Mouse (Mus musculus) liver, postnatal 0 days (tissue): ENCODE data around the gene U2surp. TPM values are rescaled to one million over a fixed set of nuclear protein-coding genes. Genes with fewer than 3 reads are reported as not detected.
"Not testable (repeated sequence)": the region's sequence is repeated elsewhere in the genome, so short reads cannot be mapped to it uniquely, and the experiment has no call there.

Experiments used
- ATAC-seq: fragments of 200-750 bp; cut with Nextera tagmentation; 2 replicates; pipeline ENCODE4 v1.8.0; 2017; ENCODE audit warnings: mild to moderate bottlenecking, moderate library complexity
- DNase-seq: peaks from one replicate; pipeline ENCODE4 v3.0.0-alpha.2; 2016
- H3K27ac ChIP-seq: fragments of 300-500 bp; sonication (generic); 2 replicates; pipeline ENCODE4 v1.5.1; 2014; ENCODE audit warnings: antibody characterized with exemption, moderate library complexity, mild to moderate bottlenecking, low read depth
- H3K27me3 ChIP-seq: fragments of 300-500 bp; sonication (generic); 2 replicates; pipeline ENCODE4 v1.6.1; 2014; ENCODE audit warnings: low read length, control low read depth, mixed read lengths; ENCODE audit not compliant: insufficient read depth
- H3K36me3 ChIP-seq: fragments of 300-500 bp; sonication (generic); replicated peaks from 2 replicates; pipeline ENCODE4 v1.6.1; 2014; ENCODE audit warnings: mild to moderate bottlenecking, control low read depth, low read length, moderate library complexity, mixed read lengths; ENCODE audit not compliant: insufficient read depth
- H3K4me1 ChIP-seq: fragments of 300-500 bp; sonication (generic); 2 replicates; pipeline ENCODE4 v1.6.1; 2014; ENCODE audit warnings: antibody characterized with exemption, mild to moderate bottlenecking, control low read depth; ENCODE audit not compliant: insufficient read depth
- H3K4me2 ChIP-seq: fragments of 300-500 bp; sonication (generic); 2 replicates; pipeline ENCODE4 v1.6.1; 2014; ENCODE audit warnings: low read depth, mild to moderate bottlenecking, low read length, moderate library complexity, mixed read lengths
- H3K4me3 ChIP-seq: fragments of 300-500 bp; sonication (generic); 2 replicates; pipeline ENCODE4 v1.5.1; 2014; ENCODE audit warnings: low read depth, low read length
- H3K9ac ChIP-seq: fragments of 300-500 bp; sonication (generic); replicated peaks from 2 replicates; pipeline ENCODE4 v1.6.1; 2014; ENCODE audit warnings: mild to moderate bottlenecking, moderate library complexity
- H3K9me3 ChIP-seq: fragments of 300-500 bp; sonication (generic); 2 replicates; pipeline ENCODE4 v1.6.1; 2016; ENCODE audit warnings: mild to moderate bottlenecking, control low read depth, low read length, mixed read lengths
- CTCF ChIP-seq: sonication (generic); IDR thresholded peaks from 2 replicates; pipeline ENCODE4 v1.5.1; 2016; ENCODE audit warnings: antibody characterized with exemption, low read depth
- EP300 ChIP-seq: IDR thresholded peaks from 2 replicates; pipeline ENCODE4 v1.6.1; 2016; ENCODE audit warnings: antibody characterized with exemption, low read depth, mild to moderate bottlenecking
- WGBS: fragments of 180-500 bp; shearing (Covaris S2); extraction: QIAGEN DNeasy Blood & Tissue Kit; methylation state at CpG from one replicate; pipeline ENCODE4 v1.1.7; 2014; ENCODE audit not compliant: insufficient replicate concordance; 5-methylcytosine and 5-hydroxymethylcytosine counted together
- polyA plus RNA-seq: library from polyadenylated mRNA; unstranded; fragments of >200 nt; fragmentation: Nextera tagmentation; extraction: Ambion mirVana; gene quantifications from 2 replicates; pipeline ENCODE4 v1.2.1, GENCODE M21; 2015

The U2surp gene
- polyA plus RNA-seq, 1 experiment from 2014 or later: 60.9 TPM

DNA sequence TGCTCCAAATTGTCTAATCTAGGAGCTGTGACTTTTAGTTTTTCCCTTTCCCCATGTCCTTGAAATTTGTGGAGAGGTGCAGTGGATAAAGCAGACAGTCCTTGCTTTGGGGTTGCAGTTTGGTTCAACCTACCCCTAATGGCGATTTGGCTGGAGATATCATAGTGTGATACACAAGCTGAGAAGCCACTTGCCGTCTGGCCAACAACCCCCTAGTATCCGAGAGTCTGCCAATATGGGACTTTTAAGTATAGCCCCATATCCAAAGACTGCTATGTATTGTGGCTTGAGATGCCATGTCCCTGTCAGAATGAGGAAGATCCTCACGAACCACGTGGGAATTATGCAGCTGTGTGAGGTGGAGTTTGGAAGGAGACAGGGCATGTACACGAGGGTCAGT, 13.6 kb upstream of the U2surp start:
- Histone ChIP-seq H3K27ac (no peak overlapping the region), H3K9ac (no peak overlapping the region), H3K9me3 (no peaks in the 10 kb centered on the region), H3K4me1 (no peaks in the 10 kb centered on the region), H3K4me3 (no peak overlapping the region), H3K4me2 (no peak overlapping the region), H3K36me3 (no peaks in the 10 kb centered on the region), H3K27me3 (no peaks in the 10 kb centered on the region)
- TF ChIP-seq EP300 (no peak), CTCF (no peak)
- WGBS: 72% methylated on average over 6 of the region's 6 CpGs
- ATAC-seq (no peak), DNase-seq (no peak)

DNA sequence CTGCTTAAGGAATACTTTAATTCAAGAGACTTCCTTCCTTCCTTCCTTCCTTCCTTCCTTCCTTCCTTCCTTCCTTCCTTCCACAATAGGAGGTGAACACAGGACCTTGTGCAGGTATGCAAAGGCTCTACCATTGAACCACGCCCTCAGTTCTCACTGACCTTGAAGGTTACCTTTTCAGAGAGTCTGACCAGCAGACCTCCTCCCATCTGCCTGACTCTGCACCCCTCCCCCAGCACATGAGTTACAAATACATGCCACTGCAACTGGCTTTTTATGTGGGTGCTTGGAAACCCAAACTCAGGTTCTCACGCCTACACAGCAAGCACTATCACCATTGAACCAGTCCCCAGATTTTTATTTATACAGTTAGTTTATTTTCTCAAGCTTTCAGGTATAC, 10.8 kb upstream of the U2surp start:
- no peak overlapping the region for H3K4me3 ChIP-seq
- no peak overlapping the region for H3K27ac ChIP-seq
- H3K27me3 ChIP-seq: no peaks in the 10 kb centered on the region
- no peak for ATAC-seq
- H3K4me2 ChIP-seq: no peak overlapping the region
- no peak for TF ChIP-seq CTCF
- WGBS: 77% methylated on average over 2 of the region's 2 CpGs
- H3K4me1 ChIP-seq: no peaks in the 10 kb centered on the region
- no peak overlapping the region for H3K9ac ChIP-seq
- no peaks in the 10 kb centered on the region for H3K36me3 ChIP-seq
- DNase-seq: no peak
- no peaks in the 10 kb centered on the region for H3K9me3 ChIP-seq

DNA sequence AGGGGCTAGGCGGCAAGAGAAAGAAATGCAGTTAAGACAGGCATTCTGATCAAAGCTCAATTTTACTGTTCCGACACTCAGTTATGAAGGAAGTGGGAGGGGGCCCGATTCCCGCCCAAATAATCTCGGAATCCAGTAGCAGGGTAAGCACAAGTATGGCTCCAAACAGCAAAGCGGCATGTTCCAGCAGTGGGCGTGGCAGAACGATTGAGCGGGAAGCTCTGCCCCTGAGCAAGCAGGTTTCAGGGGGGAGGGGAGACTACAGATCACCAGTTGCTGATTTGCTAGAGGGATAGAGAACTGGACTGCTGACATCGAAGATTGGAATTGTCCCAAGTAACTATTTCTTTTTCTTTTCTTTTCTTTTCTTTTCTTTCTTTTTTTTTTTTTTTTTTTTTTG, 9.8 kb upstream of the U2surp start:
- no peaks in the 10 kb centered on the region for H3K9me3 ChIP-seq
- no peak overlapping the region for H3K4me3 ChIP-seq
- H3K27me3 ChIP-seq: no peaks in the 10 kb centered on the region
- 46% methylated on average over 10 of the region's 10 CpGs for whole genome bisulfite sequencing
- H3K36me3 ChIP-seq: no peaks in the 10 kb centered on the region
- DNase-seq: peak; percentile 43
- no peak for TF ChIP-seq CTCF
- no peak for TF ChIP-seq EP300
- H3K27ac ChIP-seq: no peak overlapping the region
- no peak for ATAC-seq
- H3K9ac ChIP-seq: no peak overlapping the region
- H3K4me2 ChIP-seq: no peak overlapping the region
- no peaks in the 10 kb centered on the region for H3K4me1 ChIP-seq

DNA sequence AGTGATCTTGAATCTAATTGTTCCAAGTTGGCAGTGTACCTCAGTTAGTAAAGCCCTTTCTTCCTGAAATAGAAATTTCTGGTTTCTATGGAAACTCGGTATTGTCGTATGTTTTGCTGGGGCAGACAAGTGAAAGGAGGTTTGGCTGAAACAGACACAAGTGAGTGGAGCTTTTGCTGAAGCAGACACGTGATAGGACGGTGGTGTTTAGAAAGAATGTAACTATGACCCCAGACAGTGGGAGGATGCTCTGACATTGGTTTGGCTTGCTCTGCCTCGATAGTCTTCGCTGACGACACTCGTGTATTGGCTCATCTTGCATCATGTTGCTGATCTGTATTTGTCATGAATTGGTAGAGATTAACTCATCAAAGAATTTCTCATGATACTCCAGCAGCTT, 9.2 kb upstream of the U2surp start:
- DNase-seq (no peak), ATAC-seq (no peak)
- Histone ChIP-seq H3K4me3 (no peak overlapping the region), H3K36me3 (no peaks in the 10 kb centered on the region), H3K4me2 (no peak overlapping the region), H3K4me1 (no peaks in the 10 kb centered on the region), H3K9me3 (no peaks in the 10 kb centered on the region), H3K9ac (no peak overlapping the region), H3K27ac (no peak overlapping the region), H3K27me3 (no peaks in the 10 kb centered on the region)
- TF ChIP-seq EP300 (no peak), CTCF (no peak)
- WGBS: 81% methylated on average over 8 of the region's 8 CpGs

DNA sequence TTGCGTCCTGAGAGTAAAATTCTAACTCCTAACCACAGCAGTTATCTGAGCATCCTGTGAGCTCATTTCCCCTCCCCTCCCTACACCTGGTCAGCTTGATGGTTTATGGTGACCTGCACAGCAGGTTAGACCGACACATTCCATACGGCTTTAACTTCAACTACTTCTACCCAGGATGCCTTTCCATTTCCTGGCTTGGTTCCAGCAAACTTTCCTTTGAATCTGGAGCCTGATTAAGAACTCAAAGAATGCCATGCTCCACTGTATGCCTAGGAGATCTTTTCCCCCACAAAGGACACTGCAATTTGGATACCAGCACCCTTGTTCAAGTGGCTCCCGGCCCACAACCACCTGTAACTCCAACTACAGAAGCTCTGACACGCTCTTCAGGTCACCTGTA, 8.8 kb upstream of the U2surp start:
- Histone ChIP-seq H3K4me3 (no peak overlapping the region), H3K9me3 (no peaks in the 10 kb centered on the region), H3K4me1 (no peaks in the 10 kb centered on the region), H3K9ac (no peak overlapping the region), H3K36me3 (no peaks in the 10 kb centered on the region), H3K27me3 (no peaks in the 10 kb centered on the region), H3K4me2 (no peak overlapping the region), H3K27ac (no peak overlapping the region)
- WGBS: 79% methylated on average over 5 of the region's 5 CpGs
- no peak for ATAC-seq
- no peak for DNase-seq
- TF ChIP-seq EP300: no peak
- TF ChIP-seq CTCF: no peak

DNA sequence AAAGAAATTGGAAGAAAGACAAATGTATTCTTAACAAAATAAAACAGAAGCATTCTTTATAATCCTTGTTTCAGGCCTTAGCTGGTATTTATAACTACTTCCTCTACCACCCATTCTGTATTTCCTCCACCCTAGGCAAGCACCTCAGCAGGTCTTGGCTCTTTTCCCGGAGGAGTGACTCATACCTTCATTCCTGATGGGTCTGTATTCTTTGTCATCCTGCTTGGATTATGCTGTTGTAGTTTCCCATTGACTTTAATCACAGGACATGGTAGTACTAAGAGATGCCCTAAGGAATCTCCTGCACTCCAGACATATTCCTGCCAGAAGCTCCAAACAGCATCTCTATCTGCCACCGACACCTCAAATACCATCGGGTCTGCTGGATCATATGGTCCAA, 2.6 kb upstream of the U2surp start:
- H3K4me3 ChIP-seq, DNase-seq, H3K9me3 ChIP-seq, H3K27ac ChIP-seq, H3K4me2 ChIP-seq, H3K36me3 ChIP-seq, H3K27me3 ChIP-seq, H3K9ac ChIP-seq, ATAC-seq: not testable (repeated sequence)
- peaks cover 12% of the 10 kb centered on the region for H3K4me1 ChIP-seq
- 88% methylated on average over 3 of the region's 3 CpGs for WGBS

DNA sequence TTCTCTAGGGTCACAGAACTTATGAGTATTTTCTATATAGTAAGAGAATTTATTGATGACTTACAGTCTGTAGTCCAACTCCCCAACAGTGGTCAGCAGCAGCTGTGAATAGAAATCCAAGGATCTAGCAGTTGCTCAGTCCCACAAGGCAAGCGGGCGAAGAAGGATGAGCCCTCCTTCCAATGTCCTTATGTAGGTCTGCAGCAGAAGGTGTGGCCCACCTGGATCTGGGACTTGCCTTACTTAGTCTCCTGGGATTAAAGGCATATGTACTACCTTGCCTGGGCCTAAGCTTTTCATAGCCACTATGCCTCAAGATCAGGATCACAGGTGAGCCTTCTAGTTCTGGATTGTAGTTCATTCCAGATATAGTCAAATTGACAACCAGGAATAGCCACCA, 2.0 kb upstream of the U2surp start:
- Histone ChIP-seq H3K9ac (no peak overlapping the region), H3K27ac (no peak overlapping the region), H3K27me3 (no peaks in the 10 kb centered on the region), H3K4me1 (peaks cover 14% of the 10 kb centered on the region), H3K9me3 (no peaks in the 10 kb centered on the region), H3K36me3 (no peaks in the 10 kb centered on the region; the same call in 1 of the 2 replicates), H3K4me2 (no peak overlapping the region), H3K4me3 (no peak overlapping the region)
- DNase-seq (no peak), ATAC-seq (no peak)
- 88% methylated on average over 2 of the region's 2 CpGs for WGBS
- no peak for TF ChIP-seq CTCF
- TF ChIP-seq EP300: no peak
